Mouse (Mus musculus) gastrocnemius, postnatal 14 days (tissue): ENCODE results near the gene Tef. TPM values are rescaled to one million over a fixed set of nuclear protein-coding genes. Genes with fewer than 3 reads are reported as not detected.
A peak's percentile ranks its signal among the peaks of the same experiment; 100 is the strongest.

Source experiments
- DNase-seq: peaks from one replicate; pipeline ENCODE4 v3.0.0; 2021; ENCODE audit warnings: mixed read lengths
- intact Hi-C: fragments of 180-260 bp; cut with DNase I; formaldehyde crosslinking; loops from one replicate; pipeline ENCODE4 v1.15.1; 2025; ENCODE audit warnings: low total_unique reads
- total RNA-seq, 2 experiments: library from RNA; stranded (reverse); gene quantifications; 2 replicates each; pipeline ENCODE4 v1.2.3; 2021

Tef gene
- total RNA-seq, 2 experiments from 2014 or later, result 101 to 115 TPM

DNA sequence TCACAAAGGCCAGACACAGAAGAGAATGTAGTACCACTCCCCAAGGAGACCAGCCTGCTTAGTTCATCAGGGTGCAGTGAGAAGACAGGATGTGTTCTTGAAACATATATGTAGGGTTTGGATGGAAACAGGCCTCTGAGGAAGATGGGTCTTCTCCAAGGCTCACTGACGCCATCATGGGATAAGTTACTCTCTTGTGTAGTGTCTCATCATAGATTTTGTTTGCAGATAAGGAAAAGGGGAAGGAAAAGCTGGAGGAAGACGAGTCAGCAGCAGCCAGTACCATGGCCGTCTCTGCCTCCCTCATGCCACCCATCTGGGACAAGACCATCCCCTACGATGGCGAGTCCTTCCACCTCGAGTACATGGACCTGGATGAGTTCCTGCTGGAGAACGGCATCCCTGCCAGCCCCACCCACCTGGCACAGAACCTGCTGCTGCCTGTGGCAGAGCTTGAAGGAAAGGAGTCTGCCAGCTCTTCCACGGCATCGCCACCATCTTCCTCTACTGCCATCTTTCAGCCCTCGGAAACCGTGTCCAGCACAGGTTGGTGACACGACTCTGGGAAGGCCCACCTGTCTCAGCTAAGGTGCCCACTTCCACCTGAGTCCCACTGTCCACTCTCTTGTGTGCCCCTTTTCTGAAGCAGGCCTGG, 12.6 kb downstream of the Tef start:
- no peak for DNase-seq
- intact Hi-C loops, result no loop called here

DNA sequence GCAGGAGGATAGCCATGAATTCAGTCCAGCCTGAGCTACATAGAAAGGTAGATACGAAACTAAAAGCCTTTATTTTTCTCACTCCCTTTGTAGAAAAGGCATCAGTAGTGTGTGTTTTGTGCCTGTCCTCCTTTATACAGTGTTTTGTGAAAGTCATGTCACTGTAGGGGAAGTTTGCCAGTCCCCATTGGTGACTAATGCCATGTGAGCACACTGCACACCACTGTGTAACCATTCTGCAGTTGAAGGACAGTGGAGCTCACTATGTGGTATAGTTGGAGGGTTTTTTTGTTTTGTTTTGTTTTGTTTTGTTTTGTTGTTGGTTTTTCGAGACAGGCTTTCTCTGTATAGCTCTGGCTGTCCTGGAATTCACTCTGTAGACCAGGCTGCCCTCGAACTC, 16.2 kb downstream of the Tef start:
- DNase-seq, result no peak
- intact Hi-C loops, result no loop called here

DNA sequence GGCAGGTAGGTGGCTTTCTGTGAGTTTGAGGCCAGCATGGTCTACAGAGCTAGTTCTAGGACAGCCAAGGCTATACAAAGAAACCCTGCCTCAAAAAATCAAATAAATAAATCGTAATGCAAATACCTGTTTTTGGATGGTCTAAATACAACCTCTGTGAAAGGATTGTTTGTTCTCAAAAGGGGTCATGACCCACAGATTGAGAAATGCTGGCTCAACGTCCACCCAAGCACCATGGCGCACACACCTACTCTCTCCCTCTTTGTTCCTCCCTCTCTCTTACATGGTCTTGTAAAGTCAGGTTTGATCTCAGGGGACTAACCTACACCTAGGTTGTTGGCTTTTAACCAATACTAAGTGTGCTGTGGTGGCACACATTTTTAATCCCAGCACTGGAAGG, 20.4 kb downstream of the Tef start:
- intact Hi-C loops, result no loop called here
- DNase-seq, result no peak

DNA sequence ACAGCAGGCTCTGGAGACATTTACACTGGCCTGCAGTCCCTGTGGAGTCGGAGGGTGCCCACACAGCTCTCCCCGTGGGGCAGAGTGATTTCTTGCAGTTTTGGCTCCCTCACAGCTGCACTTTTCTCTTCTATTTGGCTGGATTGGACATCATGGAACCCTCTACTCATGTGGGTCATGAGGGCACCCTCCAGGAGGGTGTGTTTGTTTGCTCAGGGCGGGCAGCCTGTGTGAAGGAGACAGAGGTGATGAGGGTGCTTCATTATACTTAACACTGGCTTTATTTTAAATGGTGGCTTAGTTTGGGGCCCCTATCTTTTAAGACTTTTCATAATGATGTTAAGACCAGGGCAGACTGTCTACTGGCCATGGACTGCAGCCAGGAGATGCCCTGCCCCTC, 22.6 kb downstream of the Tef start:
- intact Hi-C loops, result no loop called here

DNA sequence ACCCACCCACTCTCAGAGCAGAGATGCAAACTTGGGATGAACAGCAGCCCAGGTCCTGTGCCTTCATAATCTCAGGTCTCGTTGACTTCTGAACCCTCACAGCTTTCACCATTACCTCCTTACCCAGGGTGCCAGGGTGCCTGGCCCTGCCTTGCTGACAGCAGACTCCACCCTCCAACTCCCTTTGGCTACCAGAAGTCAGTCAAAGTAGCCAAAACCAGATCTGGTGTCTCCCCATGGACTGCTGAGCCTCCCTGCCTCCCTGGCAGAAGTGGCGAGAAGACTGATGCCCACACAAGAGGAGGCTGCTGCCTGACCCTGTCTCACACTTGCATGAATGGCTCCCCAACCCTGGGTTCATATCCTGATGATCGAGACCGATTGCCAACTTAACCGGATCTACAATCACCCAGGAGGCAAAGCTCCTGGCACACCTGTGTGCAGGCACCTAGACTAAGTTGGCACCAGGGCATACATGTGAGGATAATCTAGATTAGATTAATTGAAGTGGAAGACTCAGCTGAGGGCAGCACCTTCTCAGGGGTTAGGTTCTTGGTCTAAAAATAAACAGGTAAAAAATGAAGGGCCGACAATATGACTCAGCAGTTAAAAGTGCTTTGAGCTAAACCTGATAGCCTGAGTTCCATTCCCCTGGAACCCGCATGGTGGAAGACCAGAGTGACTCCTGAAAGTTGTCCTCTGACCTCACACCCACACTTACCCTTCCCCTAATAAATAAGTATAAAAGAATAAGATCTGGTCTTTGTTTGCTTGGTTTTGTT, 26.4 kb downstream of the Tef start:
- DNase-seq, result no peak

More for the DNA sequence above, 22.6 kb downstream of the Tef start:
- DNase-seq, result no peak

DNA sequence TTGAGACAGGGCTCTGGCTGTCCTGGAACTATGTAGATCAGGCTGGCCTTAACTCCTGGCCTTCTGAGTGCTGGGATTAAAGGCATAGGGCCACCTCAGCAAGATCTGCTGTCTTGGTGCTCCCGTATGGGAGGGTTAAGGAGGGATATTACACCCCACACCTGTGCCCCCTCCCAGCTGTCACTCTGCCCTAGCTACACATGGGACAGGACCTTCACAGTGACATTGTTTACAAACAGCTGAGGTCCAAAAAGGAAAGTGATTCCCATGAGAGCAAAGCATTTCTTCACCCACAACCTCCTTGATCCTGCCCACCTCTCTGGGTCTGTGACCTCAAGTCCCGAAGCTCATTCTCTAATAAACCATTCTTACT, 27.0 kb downstream of the Tef start:
- no peak for DNase-seq
- intact Hi-C loops, result no loop called here

More for the DNA sequence above, 26.4 kb downstream of the Tef start:
- intact Hi-C loops, result no loop called here

DNA sequence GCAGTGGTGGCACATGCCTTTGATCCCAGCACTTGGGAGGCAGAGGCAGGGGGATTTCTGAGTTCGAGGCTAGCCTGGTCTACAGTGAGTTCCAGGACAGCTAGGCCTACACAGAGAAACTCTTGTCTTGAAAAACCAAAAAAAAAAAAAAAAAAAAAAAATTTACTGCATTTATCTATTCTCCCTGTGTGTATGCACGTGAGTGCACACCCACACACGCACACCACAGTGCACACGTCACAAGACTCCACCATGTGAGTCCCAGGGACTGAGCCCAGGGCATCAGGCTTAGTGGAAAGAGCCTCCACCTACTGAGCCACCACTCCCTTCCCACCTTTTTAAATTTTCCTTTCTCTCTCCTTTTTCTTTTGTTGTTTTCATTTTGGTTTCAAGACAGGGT, 28.3 kb downstream of the Tef start:
- DNase-seq, result no peak
- intact Hi-C loops, result loop anchor here (5.0 kb wide), 2 partner anchors 72 to 87 kb away; no protein-coding TSS in a partner anchor

DNA sequence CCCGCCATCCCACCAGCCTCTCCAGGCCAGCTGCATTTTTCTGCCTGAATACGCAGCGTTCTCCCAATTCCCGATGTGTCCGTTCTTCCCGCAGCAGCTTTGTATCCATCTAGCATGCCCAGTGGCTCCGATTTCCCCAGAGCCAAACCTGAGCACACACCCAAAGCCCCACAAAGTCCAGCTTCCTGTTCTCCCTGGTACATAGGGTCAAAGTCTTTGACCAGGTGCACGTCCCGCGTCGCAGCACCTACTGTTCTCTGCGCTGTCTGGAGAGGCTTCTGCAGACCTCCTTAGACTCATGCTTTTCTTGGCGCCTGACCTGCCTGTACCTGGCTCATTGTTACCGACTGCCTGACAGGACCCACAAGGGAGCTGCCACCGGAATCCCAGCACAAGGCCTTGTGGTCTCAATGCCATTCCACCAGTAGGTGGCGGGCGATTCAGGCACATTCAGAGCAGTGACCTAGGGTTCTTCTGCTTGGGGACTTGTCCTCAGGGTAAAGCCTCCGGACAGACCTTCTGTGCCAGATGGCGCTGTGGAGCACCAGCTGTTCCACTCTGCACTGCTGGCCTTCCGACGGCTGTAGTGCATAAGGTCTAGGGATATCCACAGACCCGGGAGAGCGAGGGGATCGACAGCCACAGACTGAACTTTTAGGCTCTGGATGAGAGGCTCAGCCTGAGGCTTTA, 29.1 kb downstream of the Tef start:
- intact Hi-C loops, result loop anchor here (5.0 kb wide), 2 partner anchors 71 to 86 kb away; no protein-coding TSS in a partner anchor
- peak; percentile 94 for DNase-seq

DNA sequence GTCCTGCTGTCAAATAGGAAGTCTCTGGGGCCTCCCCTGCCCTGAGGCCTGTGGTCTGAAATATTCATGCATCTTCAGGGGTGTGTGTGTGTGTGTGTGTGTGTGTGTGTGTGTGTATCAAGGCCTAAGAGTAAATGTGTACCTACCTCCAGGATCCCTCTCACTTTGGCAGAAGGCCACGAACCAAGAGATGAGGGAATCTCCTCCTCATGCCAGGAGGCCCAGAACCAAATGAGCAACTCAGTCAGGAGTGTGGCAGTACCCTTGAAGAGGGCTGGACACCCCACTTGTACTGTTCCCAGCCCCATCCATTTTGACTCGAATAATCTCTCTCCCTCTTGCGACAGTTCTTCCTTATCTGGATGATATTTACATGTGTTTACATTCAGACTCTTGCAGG, 30.0 kb downstream of the Tef start:
- intact Hi-C loops, result loop anchor here (5.0 kb wide), 2 partner anchors 70 to 85 kb away; no protein-coding TSS in a partner anchor
- peak; percentile 23 for DNase-seq

DNA sequence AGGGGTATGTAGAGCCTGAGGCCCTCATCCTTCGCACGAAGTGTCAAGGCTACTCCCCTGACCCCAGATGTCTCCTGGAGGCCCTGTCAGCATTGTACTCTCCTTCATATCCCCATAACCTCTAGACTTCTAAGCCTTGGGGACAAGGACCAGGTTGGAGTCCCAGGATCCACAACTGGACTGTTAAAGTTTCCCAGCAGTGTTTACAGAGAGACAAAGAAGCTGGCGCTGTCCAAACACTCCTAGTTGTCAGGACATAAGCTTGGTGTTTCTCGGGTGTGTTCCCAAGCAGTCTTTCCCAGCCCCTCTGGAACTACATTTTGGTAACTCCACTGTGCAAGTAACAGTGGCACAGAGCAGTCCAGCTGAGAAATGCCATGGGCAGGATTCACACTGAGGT, 31.3 kb downstream of the Tef start:
- DNase-seq, result no peak
- intact Hi-C loops, result loop anchor here (5.0 kb wide), 2 partner anchors 69 to 84 kb away; no protein-coding TSS in a partner anchor

DNA sequence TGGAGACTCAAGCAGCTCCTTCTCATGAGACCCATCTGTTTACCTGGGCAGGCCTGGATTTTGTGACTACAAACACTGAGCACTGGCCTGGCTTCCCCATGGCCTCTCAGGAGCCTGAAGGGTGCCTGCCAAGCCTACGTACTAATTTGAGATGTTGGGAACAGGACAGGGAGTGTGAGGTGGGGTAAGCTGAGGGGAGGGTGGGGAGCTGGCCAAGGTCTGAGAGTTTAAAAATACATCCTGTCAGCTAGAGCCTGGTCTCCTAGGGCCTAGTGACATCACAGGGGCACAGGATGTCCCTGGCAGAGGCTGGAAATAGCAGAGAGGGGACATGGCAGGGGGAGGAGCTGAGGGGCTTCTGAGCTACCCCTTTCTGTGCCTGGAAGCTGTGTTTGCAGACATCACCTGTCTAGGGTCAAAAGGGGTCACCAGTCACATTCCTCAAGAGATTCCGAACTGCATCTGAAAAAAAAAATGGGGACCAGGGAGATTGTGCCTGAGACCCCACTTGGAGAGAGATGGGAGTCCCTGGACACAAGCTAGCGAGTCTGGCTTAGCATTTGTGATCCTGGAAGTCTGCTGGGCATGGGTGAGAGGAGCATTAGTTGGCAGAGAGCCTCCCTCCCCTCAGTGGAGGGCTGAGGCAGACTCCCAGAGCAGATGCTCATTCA, 32.1 kb downstream of the Tef start:
- intact Hi-C loops, result loop anchor here (5.0 kb wide), 2 partner anchors 68 to 83 kb away; no protein-coding TSS in a partner anchor
- DNase-seq, result peak; percentile 72

DNA sequence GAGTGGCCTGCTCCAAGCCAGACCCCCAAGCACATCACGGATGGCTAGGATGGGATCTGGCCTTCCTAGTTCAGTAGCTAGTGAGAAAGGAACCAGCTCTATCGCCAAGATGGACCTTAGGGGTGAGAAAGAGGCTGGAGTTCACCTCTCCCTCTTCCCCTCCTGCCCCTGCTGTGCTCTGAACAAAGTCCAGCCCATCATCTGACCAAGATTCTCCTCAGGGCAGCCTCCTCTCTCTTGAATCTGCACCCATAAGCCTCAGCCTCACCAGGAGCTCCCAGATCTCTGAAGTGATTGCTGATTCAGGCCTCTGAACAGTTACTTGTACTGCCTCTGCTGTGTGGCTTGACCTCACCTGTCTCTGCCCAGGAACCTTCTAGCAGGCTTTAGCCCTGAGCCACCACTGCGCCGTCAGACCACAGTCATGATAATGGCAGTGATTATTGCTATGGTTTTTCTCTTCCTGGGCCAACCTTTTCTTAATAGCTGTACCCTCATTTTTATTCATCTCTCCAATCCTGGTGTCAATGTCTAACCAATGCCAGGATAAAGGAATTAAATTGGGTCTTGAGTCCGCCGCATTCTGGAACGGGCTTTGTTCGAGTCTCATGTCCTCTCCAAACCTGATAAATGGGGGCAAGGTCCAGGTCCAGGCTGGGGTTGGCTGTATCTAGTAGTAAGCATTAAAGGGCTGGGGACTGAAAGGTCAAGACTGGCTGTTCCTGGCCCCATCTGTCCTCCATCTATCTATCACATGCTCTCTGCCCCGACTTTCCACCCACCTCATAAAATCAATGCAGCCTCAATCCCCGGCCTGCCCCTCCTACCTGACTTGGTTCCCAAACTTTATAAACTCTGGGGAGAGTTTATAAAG, 33.0 kb downstream of the Tef start:
- intact Hi-C loops, result no loop called here
- no peak for DNase-seq

DNA sequence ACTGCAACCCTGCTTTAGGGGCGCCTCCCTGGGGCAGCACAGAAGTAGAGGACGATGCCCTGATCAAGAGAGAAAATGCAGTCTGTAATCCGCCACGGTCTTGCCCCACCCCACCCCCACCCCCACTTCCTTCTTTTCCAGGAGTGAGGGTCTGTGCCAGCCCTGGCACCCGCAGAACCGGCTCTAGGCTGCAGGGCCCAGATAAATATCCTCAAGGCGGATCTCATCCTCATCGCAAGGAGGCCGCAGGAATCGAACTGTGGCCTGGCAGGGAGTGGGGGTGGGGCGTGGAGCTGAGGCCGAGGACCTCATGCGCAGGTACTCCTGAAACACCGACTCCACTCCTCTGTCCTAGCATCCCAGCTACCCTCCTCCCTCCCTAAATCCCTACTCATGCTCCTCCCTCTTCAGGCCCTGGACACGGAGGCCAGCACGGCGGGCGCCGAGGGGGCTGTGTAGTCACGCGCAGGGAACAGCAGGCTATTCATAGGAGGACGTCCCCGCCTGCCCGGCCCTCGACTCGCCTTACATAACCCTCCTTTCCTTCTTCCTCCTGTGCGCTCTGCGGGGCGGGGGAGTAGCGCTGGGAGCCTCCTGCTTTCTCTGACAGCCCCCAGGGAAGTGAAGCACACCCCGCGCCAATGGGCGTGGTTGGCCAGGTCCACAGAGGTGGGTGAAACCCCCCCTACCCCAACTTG, 34.1 kb downstream of the Tef start:
- intact Hi-C loops, result no loop called here
- peak; percentile 95 for DNase-seq

DNA sequence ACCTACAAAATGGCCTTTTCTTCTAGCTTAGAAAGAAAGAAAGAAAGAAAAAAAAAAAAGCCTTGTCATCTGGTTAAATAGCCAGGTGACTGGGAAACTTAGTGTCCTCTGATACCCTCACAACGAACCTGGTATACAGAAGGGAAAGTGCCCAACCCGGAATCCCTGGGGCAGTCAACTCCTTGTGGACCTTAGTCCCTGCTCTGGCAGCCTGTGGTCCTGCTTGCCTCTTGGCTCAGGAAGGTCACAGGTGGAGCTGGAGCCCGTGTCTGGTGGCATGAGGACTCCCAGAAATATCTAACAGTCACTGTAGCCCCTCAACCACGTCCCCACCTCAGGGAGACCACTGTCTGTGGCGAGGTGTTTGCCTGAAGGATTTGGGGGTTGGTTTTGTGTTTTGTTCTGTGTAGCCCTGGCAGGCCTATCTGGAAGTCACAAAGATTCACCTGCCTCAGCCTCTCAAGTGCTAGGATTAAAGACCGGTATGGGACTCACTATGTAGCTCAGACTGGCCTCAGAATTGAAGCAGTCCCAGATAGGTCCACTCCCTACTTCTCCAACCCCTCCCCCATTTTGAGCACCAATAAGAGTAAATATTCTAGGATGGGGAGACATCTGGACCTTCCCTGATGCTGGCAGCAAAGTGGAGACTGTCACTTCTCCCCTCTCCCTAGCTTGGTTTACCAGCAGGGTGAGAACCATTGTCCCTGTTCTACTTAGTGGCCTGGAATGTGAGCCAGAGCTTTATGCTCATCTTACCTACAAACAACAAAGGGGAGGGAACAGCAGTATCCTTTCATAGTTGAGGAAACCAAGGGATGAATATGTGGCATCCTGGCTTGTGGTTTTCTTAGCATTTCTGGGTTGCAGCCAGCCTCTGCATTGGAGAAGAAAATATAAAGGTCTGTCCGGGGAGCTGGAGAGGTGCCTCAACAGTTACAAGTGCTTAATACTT, 35.0 kb downstream of the Tef start:
- intact Hi-C loops, result no loop called here
- no peak for DNase-seq

DNA sequence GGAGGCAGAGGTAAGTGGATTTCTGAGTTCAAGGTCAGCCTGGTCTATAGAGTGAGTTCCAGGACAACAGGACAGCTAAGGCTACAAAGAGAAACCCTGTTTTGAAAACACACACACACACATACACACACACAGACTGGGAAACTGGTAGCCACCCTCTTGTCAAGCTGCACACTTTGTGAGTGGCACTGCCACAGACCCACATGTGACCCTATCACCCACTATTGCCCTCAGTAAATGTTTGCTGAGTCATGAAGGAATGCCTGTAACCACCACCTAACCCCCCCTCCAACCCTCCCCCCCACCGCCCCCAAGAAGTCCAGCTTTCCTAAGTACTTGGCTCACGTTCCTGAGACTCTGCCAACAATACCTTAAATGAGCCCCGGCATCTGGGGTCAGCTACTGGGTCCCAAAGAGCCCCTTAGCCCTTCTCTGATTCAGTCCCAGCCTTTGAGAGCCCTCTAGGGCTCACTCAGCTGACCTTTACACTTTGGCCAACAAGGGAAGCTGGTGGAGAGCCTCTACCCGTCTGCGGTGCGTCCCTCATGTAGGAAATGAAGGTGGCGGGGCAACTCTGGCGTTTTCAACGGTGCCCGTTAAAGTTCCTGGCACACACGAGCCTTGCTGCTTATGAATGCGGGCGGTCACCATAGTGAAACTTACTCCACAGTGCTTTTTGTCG, 36.5 kb downstream of the Tef start:
- DNase-seq, result no peak
- intact Hi-C loops, result no loop called here

DNA sequence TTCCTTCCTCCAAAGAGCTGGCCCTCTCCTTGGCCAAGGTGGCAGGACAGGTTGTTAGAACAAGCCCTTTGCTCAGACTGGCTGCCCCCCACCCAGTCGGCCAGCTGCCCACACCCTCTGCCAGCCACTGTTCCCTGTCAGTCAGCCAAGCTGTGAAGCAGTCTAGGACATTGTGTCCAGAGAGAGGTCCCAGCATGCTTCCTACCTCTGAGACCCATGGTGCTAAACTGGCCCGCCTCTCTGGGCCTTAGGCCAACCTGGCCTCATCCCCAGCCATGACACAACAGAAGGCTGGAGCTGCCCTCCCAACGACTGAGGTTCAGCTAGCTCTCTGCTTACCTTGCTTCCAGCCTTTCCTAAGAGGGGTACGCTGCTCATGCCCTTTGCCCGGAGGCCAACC, 37.4 kb downstream of the Tef start:
- intact Hi-C loops, result no loop called here
- peak; percentile 85 for DNase-seq

DNA sequence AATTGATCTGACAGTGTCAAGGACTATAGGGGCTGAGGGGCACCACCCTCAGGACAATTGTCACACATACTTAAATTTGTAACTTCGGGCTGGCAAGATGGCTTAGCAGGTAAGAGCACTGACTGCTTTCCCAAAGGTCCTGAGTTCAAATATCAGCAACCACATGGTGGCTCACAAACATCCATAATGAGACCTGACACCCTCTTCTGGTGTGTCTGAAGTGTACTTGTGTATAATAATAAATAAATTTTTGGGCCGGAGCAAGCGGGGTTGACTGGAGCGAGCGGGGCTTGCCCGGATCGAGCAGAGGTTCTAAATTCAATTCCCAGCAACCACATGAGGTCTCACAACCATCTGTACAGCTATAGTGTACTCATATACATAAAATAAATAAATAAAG, 38.1 kb downstream of the Tef start:
- DNase-seq, result no peak

More for the DNA sequence above, 38.1 kb downstream of the Tef start:
- intact Hi-C loops, result no loop called here
